ENCODE assay signal across 8 mouse cellular contexts in genomic region chr17:46027066-46027917, GRCm38 (mm10). TPM values are rescaled to one million over a fixed set of nuclear protein-coding genes. Genes with fewer than 3 reads are reported as not detected.
DNase-seq lines count a peak whose midpoint lies in the region; ATAC-seq and TF ChIP-seq lines count a peak whose summit lies in the region.

No protein-coding gene starts in this region.

- no peak overlapping the region for H3K27ac ChIP-seq in ES-E14 (ENCODE audit: insufficient read depth, low read depth, low read length, poor library complexity, severe bottlenecking)
- peak overlapping the region; percentile 87 for H3K27ac ChIP-seq in forebrain, embryonic 15.5 days (replicated peaks)
- peak overlapping the region; percentile 67 for H3K27ac ChIP-seq in layer of hippocampus, adult 2 months
- H3K27ac ChIP-seq in neural tube, embryonic 15.5 days (replicated peaks): peak overlapping the region; percentile 78

- 8% methylated on average over 16 of the region's 16 CpGs for WGBS in forebrain, embryonic 15.5 days
- 10% methylated on average over 16 of the region's 16 CpGs for WGBS in neural tube, embryonic 15.5 days

- peak; percentile 18 for ATAC-seq in forebrain, embryonic 15.5 days (replicated peaks)
- peak; percentile 19; the same call in 1 of the 2 replicates for ATAC-seq in neural tube, embryonic 15.5 days (ENCODE audit: low FRiP score)

- H3K9me3 ChIP-seq in ES-E14 (ENCODE audit: control insufficient read depth, insufficient read depth, low read depth, low read length): no peaks in the 10 kb centered on the region
- no peaks in the 10 kb centered on the region for H3K9me3 ChIP-seq in forebrain, embryonic 15.5 days
- H3K9me3 ChIP-seq in neural tube, embryonic 15.5 days (replicated peaks): no peaks in the 10 kb centered on the region

- H3K4me3 ChIP-seq in ES-E14 (ENCODE audit: insufficient read depth in 1 of 2, low read depth in 1 of 2, low read length in 2 of 2, poor library complexity in 1 of 2, severe bottlenecking in 1 of 2): peak overlapping the region in 1 of 2 experiments; percentile 37; a peak in 1 of 4 replicates
- peak overlapping the region; percentile 29 for H3K4me3 ChIP-seq in forebrain, embryonic 15.5 days
- H3K4me3 ChIP-seq in layer of hippocampus, adult 2 months: peak overlapping the region; percentile 33; the same call in 1 of the 2 replicates
- H3K4me3 ChIP-seq in neural tube, embryonic 15.5 days (replicated peaks): peak overlapping the region; percentile 79

- peak; percentile 83 for DNase-seq in ES-E14 (ENCODE audit: low read depth, low spot score)
- peak; percentile 44 for DNase-seq in c-Kit-positive CD71-positive TER-119-positive erythroid progenitor cells, embryonic 14.5 days (ENCODE audit: low spot score)
- peak; percentile 86 to 88 for DNase-seq in heart, postnatal 10 days
- DNase-seq in layer of hippocampus, adult 2 months (ENCODE audit: low spot score in 2 of 2): peak; percentile 52 to 54
- peak; percentile 82 to 90 for DNase-seq in lung, adult 18-20 months
- DNase-seq in urinary bladder, postnatal 14 days (ENCODE audit: low spot score): peak; percentile 75

- in situ Hi-C loops in ES-E14 (cut with MboI; ENCODE audit: low sequenced_read_pairs in 2 of 2, unreplicated experiment in 2 of 2): no loop called here

- intact Hi-C loops in heart, postnatal 10 days (cut with DNase I): loop anchor here (1.0 kb wide), 1 partner anchor 179 kb away; no protein-coding TSS in a partner anchor

- H3K36me3 ChIP-seq in ES-E14 (ENCODE audit: control insufficient read depth, insufficient read depth, low read length, poor library complexity, severe bottlenecking): peaks cover 24% of the 10 kb centered on the region
- H3K36me3 ChIP-seq in forebrain, embryonic 15.5 days: peaks cover 23% of the 10 kb centered on the region
- H3K36me3 ChIP-seq in neural tube, embryonic 15.5 days: peaks cover 27% of the 10 kb centered on the region

- H3K4me2 ChIP-seq in forebrain, embryonic 15.5 days (replicated peaks): peak overlapping the region; percentile 96
- peak overlapping the region; percentile 91 for H3K4me2 ChIP-seq in neural tube, embryonic 15.5 days

- H3K27me3 ChIP-seq in forebrain, embryonic 15.5 days: no peaks in the 10 kb centered on the region
- no peaks in the 10 kb centered on the region for H3K27me3 ChIP-seq in neural tube, embryonic 15.5 days (replicated peaks)

- H3K4me1 ChIP-seq in ES-E14 (ENCODE audit: control insufficient read depth in 2 of 2, insufficient read depth in 2 of 2, low read length in 2 of 2, poor library complexity in 1 of 2): peaks cover 9 to 26% of the 10 kb centered on the region in 2 experiments; a peak in 3 of 4 replicates
- H3K4me1 ChIP-seq in forebrain, embryonic 15.5 days: peaks cover 51% of the 10 kb centered on the region
- H3K4me1 ChIP-seq in neural tube, embryonic 15.5 days: peaks cover 51% of the 10 kb centered on the region

- TF ChIP-seq CTCF in layer of hippocampus, adult 2 months (conservative IDR thresholded peaks at IDR 0.05): peak; percentile 93

- no peak overlapping the region for H3K9ac ChIP-seq in ES-E14 (ENCODE audit: insufficient read depth, low read depth, low read length, poor library complexity, severe bottlenecking)
- peak overlapping the region; percentile 44 for H3K9ac ChIP-seq in forebrain, embryonic 15.5 days (replicated peaks)
- peak overlapping the region; percentile 31 for H3K9ac ChIP-seq in neural tube, embryonic 15.5 days (replicated peaks)

TF ChIP-seq in ES-E14, 5 proteins besides CTCF, POLR2A, EP300 and RAD21:
- no peak for TF ChIP-seq CHD2 (IDR thresholded peaks at IDR 0.05; ENCODE audit: low read depth, low read length)
- no peak for TF ChIP-seq HCFC1 (IDR thresholded peaks at IDR 0.05; ENCODE audit: borderline replicate concordance, insufficient read depth, low read length)
- no peak for TF ChIP-seq ZNF384 (IDR thresholded peaks at IDR 0.05; ENCODE audit: low read depth, low read length)
- no peak for TF ChIP-seq MAFK (IDR thresholded peaks at IDR 0.05; ENCODE audit: insufficient read depth, low read depth, low read length)
- no peak for TF ChIP-seq ZC3H11A (IDR thresholded peaks at IDR 0.05; ENCODE audit: borderline replicate concordance, low read depth, low read length)

RNA-seq across cellular contexts. Expression of gene Vegfa, which starts 4.9 kb away (rescaled TPM):
- 53.0 and 112 TPM in 2 replicates for total RNA-seq in ES-E14 (2012; rRNA removed)
- 3.1 and 3.6 TPM in 2 replicates for polyA plus RNA-seq in forebrain, embryonic 15.5 days (2015; fragmentation: Nextera tagmentation; extraction: Ambion mirVana)
- 100 to 1,000 TPM; 231 to 234 TPM for total RNA-seq in heart, postnatal 10 days (2021)
- 10 to 100 TPM; 76.3 to 77.9 TPM for total RNA-seq in layer of hippocampus, adult 2 months (2021)
- polyA plus RNA-seq in neural tube, embryonic 15.5 days (2015; fragmentation: Nextera tagmentation; extraction: Ambion mirVana): 4.1 and 4.8 TPM in 2 replicates
